Mouse (Mus musculus) lung, postnatal 25 days (tissue): ENCODE data around the gene Mdga1.
"Not testable (repeated sequence)": the region's sequence is repeated elsewhere in the genome, so short reads cannot be mapped to it uniquely, and the experiment has no call there.

Experiments used
- DNase-seq: peaks from one replicate; pipeline ENCODE4 v3.0.0; 2022; ENCODE audit warnings: low spot score

Mdga1 gene

DNA sequence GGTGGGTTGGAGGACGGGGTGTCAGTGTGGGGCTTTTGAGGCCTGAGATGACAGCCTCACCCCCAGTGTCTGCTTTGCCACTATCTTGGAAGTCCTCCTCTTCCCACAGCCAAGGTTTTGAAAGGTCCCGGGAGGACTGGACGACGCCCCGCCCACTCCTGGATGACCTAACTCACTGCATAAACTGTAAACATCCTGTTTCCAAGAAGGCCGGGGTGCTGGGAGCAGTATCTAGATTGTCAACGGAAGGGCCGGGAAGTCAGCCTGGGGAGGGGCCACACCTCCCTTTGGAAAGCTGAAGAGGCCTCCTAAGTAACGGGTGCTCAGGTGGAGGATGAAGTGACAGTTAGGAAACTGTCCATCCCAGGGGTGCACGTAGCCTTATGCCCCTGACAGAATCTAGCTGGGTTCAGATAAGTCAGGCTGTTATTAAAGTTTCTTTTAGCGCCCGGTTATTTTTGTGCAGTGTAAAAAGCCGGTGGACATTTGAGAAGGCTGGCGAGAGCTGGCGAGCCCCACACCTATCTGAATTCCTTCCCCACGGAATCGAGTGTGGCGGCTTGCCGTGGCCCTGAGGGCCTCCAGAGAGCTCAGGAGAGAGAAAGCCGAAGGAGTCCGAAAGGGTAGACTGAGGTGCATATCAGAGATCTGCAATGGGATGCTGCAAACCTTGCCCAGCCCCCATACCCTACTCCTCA is 170.3 kb downstream of the Mdga1 start:
- no peak for DNase-seq

DNA sequence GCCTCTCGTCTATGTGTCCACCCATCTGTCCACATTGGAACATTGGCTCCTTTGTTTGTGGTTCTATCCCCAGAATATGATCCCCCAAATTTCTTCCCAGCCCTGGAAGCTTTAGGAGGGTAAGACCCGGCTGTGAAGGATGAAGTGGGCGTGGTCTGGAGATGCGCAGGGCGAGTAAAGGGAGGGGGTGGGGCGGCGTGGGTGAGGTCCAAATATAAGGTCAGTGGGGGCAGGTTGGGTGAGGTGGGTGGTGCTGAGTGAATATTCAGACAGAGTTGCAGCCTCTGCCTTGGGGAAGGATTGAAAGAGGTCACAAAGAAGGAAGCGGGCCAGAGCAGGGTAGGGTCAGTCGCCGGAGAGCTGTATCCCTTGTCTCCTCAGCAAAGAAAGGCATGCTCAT is 171.7 kb downstream of the Mdga1 start:
- no peak for DNase-seq

- no peak for DNase-seq
These were observed 173.1 kb downstream of the Mdga1 start for GRCm38 (mm10) chr17:29796787-29797186.

- DNase-seq: peak; percentile 71
These were observed 173.8 kb downstream of the Mdga1 start for GRCm38 (mm10) chr17:29796086-29796485.

- DNase-seq: no peak
These were observed 174.7 kb downstream of the Mdga1 start for GRCm38 (mm10) chr17:29795050-29795770.

DNA sequence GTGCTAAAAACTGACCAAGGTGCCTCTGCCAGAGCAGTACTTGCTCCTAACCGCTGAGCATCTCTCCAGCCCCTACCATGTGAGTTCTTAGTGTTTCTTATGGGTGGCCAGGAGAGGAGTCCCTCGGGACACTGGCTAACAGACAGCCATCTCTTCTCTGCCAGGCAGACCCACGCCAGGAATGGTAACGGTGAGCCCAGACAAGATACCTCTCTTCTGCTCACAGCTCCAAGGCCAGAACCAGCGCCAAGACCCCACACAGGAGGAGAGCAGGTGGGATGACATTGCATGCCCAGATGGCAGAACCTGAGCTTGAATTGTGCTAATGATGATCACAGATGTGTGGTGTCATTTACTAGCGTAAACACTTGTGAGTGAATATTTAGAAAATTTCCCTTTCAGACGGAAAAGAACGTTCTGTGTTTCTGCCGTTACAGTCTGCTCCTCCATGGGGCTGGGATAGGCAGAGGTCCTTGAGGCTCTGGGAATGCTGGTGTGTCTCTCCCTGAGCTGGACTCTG is 178.3 kb downstream of the Mdga1 start:
- DNase-seq: no peak

DNA sequence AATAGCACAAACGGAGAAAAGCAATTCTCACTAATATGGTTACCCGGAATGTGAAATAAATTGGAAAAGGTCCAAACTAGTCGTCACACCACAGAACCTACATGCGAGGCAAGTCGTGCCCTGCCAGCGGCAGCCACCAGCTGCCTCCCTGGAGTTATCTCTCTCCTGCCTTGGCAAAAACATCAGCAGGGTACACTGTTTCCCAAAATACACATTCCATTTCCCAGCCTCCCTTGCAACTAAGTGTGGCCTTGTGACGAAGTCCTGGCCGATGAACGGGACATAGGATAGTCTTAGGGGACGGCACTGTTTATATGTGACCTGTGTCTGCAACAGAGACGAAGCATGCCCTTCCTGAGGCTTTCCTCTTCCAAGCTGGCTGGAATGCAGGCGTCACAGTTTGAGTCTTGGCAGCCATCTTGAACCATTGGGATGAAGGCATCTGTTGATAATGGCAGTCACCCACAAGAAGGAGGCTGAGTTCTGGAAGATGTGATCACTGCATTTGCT is 179.6 kb downstream of the Mdga1 start:
- no peak for DNase-seq

- DNase-seq: no peak
These were observed 180.2 kb downstream of the Mdga1 start for GRCm38 (mm10) chr17:29789715-29790114.

GRCm38 (mm10) chr17:29788573-29788972 is 181.3 kb downstream of the Mdga1 start:
- DNase-seq: no peak

DNA sequence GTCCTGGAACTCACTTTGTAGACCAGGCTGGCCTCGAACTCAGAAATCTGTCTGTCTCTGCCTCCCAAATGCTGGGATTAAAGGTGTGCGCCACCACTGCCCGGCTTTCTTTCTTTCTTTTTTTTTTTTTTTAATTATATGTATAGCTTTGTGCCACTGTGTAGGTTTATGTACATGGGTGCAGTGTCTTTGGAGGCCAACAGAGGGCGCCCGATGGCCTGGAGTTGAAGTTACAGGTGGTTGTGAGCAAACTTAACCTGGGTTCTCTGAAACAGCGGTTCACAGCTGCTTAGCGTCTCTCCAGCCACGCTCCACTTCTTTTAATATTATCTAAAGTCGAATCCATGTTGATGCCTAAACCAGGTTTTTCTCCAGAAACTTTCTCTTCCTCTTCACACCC is 185.1 kb downstream of the Mdga1 start:
- no peak for DNase-seq

DNA sequence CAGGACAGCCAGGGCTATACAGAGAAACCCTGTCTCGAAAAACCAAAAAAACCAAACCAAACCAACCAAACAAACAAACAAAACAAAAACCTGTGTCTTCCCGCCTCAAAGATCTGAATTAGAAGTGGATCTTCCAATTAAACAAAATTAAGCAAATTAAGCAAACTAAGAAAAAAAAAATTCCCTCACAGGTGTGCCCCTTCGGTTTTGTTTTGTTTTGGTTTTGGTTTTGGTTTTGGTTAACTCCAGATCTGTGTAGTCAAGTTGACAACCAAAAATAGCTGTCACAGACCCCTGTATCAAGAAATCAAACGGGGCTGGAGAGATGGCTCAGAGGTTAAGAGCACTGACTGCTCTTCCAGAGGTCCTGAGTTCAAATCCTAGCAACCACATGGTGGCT is 188.4 kb downstream of the Mdga1 start:
- not testable (repeated sequence) for DNase-seq

DNA sequence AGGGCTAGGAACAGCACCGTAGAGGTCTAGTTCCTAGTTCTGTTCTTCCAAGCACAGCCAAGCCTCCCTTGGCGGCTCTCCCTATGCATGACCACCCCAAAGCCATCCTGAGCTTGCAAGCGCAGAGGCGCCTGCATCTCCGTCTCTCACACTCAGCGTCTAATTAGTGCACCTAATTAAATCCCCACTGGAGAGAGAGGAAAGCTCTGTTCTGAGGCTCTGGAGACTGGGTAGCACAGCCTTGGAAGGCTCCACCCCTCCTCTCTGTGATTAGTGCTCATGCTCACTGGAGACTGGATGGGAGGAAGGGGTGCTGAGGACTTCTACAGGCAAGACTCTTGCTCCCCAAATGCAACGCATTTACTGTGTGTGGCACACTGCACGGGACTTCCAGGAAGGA is 191.9 kb downstream of the Mdga1 start:
- DNase-seq: no peak
